Mouse (Mus musculus) spleen, adult 2 months (tissue): Measurements from ENCODE around the gene Nlrp6.
"Not testable (repeated sequence)": the region's sequence is repeated elsewhere in the genome, so short reads cannot be mapped to it uniquely, and the experiment has no call there.

Experiments
- CTCF ChIP-seq: fragments of 200-500 bp; IDR thresholded peaks from 2 replicates; pipeline ENCODE4 v1.5.1; 2011; ENCODE audit warnings: mild to moderate bottlenecking, inconsistent platforms; ENCODE audit not compliant: insufficient read depth, insufficient read length, insufficient replicate concordance; ENCODE audit errors: extremely low read depth
- POLR2A ChIP-seq: fragments of 200-500 bp; IDR thresholded peaks from 2 replicates; pipeline ENCODE4 v1.6.1; 2011; ENCODE audit warnings: low read depth, low read length, inconsistent platforms

DNA sequence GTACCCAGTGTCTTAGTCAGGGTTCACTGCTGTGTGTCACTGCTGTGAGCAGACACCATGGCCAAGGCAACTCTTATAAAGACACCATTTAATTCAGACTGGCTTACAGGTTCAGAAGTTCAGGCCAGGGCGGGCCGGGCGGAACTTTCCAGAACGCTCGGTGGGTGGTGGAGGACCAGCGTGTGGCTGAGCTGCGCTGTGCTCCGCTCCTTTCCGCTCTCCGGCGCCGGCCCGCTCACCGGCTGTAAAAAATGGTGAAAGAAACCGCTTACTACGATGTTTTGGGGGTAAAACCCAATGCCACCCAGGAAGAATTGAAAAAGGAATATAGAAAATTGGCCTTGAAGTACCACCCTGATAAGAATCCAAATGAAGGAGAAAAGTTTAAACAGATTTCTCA lies 30.1 kb upstream of the Nlrp6 start:
- TF ChIP-seq POLR2A, CTCF: not testable (repeated sequence)
